Mouse (Mus musculus): ENCODE measurements around the gene Zfp462. TPM values are rescaled to one million over a fixed set of nuclear protein-coding genes. Genes with fewer than 3 reads are reported as not detected.
"Not testable (repeated sequence)": the region's sequence is repeated elsewhere in the genome, so short reads cannot be mapped to it uniquely, and the experiment has no call there.

Zfp462 gene
- total RNA-seq, 1 experiment from 2014 or later = not detected

- ATAC-seq (replicated peaks; ENCODE audit: insufficient number of reproducible peaks, low FRiP score, low TSS enrichment, poor library complexity, severe bottlenecking) = no peak
Measured at GRCm38 (mm10) chr4:54979771-54980472, 35.1 kb downstream of the Zfp462 start.

GRCm38 (mm10) chr4:54984502-54984901, 39.7 kb downstream of the Zfp462 start:
- no peak for ATAC-seq (replicated peaks; ENCODE audit: insufficient number of reproducible peaks, low FRiP score, low TSS enrichment, poor library complexity, severe bottlenecking)

DNA sequence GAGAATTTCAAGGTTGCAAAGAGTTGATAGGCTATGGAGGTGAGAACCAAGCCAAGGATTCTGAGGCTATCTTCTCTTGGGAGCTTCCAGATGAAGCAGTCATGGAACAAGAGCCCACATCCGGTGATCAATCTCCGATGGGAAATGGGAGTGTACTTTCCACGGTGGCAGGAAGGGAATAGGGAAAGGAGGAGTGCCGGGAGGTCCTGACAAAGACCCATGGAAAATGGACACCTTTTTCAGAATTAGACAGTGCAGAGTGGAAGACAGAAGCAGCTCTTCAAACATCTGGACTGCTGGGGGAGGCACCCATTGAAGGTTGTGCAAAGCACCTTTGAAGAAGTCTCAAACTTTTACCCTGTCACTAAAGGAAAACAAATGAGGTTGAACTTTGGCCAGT, 41.8 kb downstream of the Zfp462 start:
- no peak for ATAC-seq (replicated peaks; ENCODE audit: insufficient number of reproducible peaks, low FRiP score, low TSS enrichment, poor library complexity, severe bottlenecking)

GRCm38 (mm10) chr4:54987256-54987655, 42.4 kb downstream of the Zfp462 start:
- no peak for ATAC-seq (replicated peaks; ENCODE audit: insufficient number of reproducible peaks, low FRiP score, low TSS enrichment, poor library complexity, severe bottlenecking)

- ATAC-seq (replicated peaks; ENCODE audit: insufficient number of reproducible peaks, low FRiP score, low TSS enrichment, poor library complexity, severe bottlenecking) = no peak
Measured at GRCm38 (mm10) chr4:54987926-54988325, 43.1 kb downstream of the Zfp462 start.

GRCm38 (mm10) chr4:54991973-54992372, 47.1 kb downstream of the Zfp462 start:
- ATAC-seq (replicated peaks; ENCODE audit: insufficient number of reproducible peaks, low FRiP score, low TSS enrichment, poor library complexity, severe bottlenecking) = no peak

GRCm38 (mm10) chr4:54993001-54993400, 48.2 kb downstream of the Zfp462 start:
- not testable (repeated sequence) for ATAC-seq (replicated peaks; ENCODE audit: insufficient number of reproducible peaks, low FRiP score, low TSS enrichment, poor library complexity, severe bottlenecking)

DNA sequence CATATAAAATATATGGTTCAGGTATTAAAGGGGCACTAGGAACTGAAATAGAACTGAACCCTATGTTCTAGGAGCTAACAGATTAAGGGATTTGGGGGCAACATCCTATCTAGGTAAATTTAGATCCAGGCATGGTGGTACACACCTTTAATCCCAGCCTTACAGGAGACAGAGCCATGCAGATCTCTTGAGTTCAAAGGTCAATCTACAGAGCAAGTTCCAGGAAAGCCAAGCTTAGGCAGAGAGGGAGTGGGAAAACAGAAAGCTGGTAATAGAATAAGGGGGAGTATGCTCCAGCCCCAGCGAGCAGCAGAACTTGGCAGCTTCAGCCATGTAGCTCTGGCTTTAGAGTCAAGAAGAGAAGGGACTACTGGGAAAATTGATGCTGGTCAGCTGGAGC, 50.4 kb downstream of the Zfp462 start:
- no peak for ATAC-seq (replicated peaks; ENCODE audit: insufficient number of reproducible peaks, low FRiP score, low TSS enrichment, poor library complexity, severe bottlenecking)

- ATAC-seq (replicated peaks; ENCODE audit: insufficient number of reproducible peaks, low FRiP score, low TSS enrichment, poor library complexity, severe bottlenecking) = no peak
Measured at GRCm38 (mm10) chr4:54996064-54996463, 51.2 kb downstream of the Zfp462 start.

DNA sequence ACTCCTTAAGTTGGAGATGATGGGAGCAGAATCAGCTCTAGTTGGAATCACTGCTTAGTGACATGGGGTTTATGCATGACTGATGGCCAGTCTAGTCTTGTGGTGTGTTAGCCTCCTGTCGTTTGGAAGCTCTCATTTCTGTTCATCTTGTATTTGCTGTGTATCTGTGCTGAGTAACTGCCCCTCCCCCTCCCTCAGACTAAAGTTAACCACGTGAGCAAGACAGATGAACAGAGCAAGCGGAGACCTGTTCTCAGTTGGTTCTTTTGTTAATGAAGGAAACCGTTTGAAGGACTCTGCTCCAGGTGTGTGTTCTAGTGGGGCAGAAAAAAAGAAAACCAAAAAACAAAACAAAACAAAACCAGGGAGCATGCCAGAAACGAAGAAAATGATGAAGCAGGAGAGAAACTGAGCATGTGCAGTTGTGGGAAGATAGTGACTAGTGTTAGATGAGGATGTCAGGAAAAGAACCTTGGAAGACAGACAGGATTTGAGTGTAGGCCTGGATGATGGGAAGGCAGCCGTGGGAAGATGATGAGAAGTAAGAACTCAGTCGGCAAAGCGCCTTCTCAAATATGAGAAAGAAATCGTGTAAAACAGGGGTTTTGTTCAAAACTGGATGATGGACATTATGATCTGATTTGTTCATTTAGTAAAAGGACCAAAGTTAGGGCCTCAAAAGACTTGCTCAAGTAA, 53.4 kb downstream of the Zfp462 start:
- no peak for ATAC-seq (replicated peaks; ENCODE audit: insufficient number of reproducible peaks, low FRiP score, low TSS enrichment, poor library complexity, severe bottlenecking)

GRCm38 (mm10) chr4:54999556-54999955, 54.7 kb downstream of the Zfp462 start:
- no peak for ATAC-seq (replicated peaks; ENCODE audit: insufficient number of reproducible peaks, low FRiP score, low TSS enrichment, poor library complexity, severe bottlenecking)

DNA sequence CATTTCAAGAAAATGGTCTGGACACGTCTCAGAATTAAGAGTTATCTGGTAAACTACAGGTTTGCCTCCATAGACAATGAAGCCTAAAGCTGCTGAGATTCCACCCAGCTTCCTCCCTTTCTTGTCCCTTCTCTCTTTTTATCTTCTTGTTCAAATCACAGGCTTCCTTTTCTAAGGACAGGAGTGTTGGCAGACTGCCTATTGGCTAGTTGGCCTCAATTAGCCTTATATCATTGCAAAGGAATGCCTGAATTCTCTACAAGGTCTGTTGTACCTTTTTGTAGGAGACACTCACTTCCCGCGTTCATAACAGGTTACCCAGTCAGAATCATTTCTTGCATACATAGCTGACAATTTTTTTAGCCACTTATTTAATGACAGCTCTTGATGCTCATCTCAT, 56.5 kb downstream of the Zfp462 start:
- ATAC-seq (replicated peaks; ENCODE audit: insufficient number of reproducible peaks, low FRiP score, low TSS enrichment, poor library complexity, severe bottlenecking) = no peak

DNA sequence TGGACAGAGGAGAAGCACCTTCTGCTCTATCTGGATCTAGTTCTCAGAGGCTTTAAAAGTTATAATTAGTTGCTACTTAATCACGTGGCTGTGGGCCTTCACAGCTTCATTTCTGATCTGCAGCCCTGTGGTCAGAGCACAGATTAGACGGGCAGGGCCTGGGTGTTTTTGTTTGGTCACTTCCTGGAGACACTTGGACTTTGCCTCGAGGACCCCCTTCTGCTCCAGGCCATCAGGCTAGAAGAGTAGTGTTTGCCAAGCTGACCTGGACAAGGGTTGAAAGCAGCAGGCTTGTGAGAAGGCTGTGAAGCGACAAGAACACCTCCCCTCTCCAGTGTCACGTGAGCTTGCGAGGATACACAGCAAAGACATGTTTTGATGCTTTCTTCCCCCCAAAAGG, 58.3 kb downstream of the Zfp462 start:
- ATAC-seq (replicated peaks; ENCODE audit: insufficient number of reproducible peaks, low FRiP score, low TSS enrichment, poor library complexity, severe bottlenecking) = no peak

GRCm38 (mm10) chr4:55005066-55005465, 60.2 kb downstream of the Zfp462 start:
- no peak for ATAC-seq (replicated peaks; ENCODE audit: insufficient number of reproducible peaks, low FRiP score, low TSS enrichment, poor library complexity, severe bottlenecking)

- no peak for ATAC-seq (replicated peaks; ENCODE audit: insufficient number of reproducible peaks, low FRiP score, low TSS enrichment, poor library complexity, severe bottlenecking)
Measured at GRCm38 (mm10) chr4:55005521-55005969, 60.7 kb downstream of the Zfp462 start.

DNA sequence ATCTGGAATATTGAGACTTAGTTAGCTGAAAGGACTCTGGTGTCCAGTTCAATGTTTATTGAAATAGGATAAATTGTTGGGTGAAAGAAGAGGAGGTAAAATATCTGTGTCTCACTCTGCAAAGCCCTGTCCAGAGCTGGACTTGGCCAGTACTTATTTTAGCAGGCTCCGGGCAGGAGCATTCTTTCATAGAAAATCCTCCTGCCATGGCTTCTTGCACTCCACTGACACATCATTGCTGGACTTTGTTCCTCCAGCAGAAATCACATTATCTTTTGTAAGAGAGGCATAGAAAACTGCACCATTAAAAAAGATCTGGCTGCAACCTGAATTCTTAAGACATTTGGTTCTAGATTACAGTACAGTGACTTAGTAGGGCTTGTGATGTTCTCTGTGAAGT, 61.2 kb downstream of the Zfp462 start:
- no peak for ATAC-seq (replicated peaks; ENCODE audit: insufficient number of reproducible peaks, low FRiP score, low TSS enrichment, poor library complexity, severe bottlenecking)

DNA sequence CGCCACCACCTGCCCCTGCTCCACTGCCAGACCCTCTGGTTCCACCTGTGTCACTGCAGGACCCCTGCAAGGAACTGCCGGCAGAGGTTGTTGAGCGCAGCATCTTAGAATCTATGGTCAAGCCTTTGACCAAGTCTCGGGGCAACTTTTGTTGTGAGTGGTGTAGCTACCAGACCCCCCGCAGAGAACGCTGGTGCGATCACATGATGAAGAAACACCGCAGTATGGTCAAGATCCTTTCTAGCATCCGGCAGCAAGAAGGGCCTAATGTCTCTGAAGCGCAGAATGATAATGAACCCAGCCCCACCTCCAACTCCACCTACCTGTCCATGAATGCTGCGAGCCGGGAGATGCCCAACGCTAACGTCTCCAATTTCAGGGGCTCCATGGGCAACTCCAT, 63.8 kb downstream of the Zfp462 start:
- ATAC-seq (replicated peaks; ENCODE audit: insufficient number of reproducible peaks, low FRiP score, low TSS enrichment, poor library complexity, severe bottlenecking) = no peak

- no peak for ATAC-seq (replicated peaks; ENCODE audit: insufficient number of reproducible peaks, low FRiP score, low TSS enrichment, poor library complexity, severe bottlenecking)
Measured at GRCm38 (mm10) chr4:55011391-55011790, 66.5 kb downstream of the Zfp462 start.

- ATAC-seq (replicated peaks; ENCODE audit: insufficient number of reproducible peaks, low FRiP score, low TSS enrichment, poor library complexity, severe bottlenecking) = no peak
Measured at GRCm38 (mm10) chr4:55013563-55014248, 68.9 kb downstream of the Zfp462 start.
